Mouse (Mus musculus): ENCODE data around the gene Ptcra. TPM values are rescaled to one million over a fixed set of nuclear protein-coding genes. Genes with fewer than 3 reads are reported as not detected.

Gene Ptcra
- polyA plus RNA-seq (2014; fragmentation: Nextera tagmentation; extraction: Ambion mirVana): 0.32 and 0.49 TPM in 2 replicates

DNA sequence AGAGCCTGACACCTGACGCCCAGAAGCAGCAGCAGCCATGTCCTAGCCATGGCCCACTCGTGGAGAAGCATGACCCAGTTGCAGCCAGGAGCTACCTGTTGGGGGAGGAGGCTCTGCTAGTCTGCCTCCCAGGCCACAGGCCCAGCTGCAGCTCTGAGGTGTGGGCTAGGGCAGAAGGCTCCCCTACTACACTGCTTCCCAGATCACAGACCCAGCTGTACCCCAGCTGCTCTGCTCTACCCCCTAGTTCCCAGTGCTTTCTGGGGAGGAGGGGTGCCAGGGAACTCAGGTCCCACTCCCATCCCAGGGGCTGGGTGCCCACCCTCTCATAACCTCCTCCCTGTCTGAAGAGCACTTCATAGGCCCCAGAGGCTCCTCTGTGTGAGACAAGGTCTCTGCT is at the start of gene Ptcra:
Gene Ptcra, minus strand, starts transcription at position 169 of the 400 bp plus-strand sequence.
- Histone ChIP-seq H3K4me3 (ENCODE audit: low read depth, low read length) (no peak within 1 kb of the TSS), H3K9ac (replicated peaks; ENCODE audit: low read length) (no peak within 1 kb of the TSS), H3K27me3 (ENCODE audit: control insufficient read depth, insufficient read depth, low read length) (no peaks in the 10 kb centered on the region), H3K36me3 (replicated peaks; ENCODE audit: control insufficient read depth, insufficient read depth, low read depth, low read length) (no peaks in the 10 kb centered on the region), H3K9me3 (replicated peaks; ENCODE audit: control insufficient read depth, low read length) (no peaks in the 10 kb centered on the region), H3K4me2 (ENCODE audit: low read depth, low read length) (no peak within 1 kb of the TSS), H3K4me1 (ENCODE audit: control insufficient read depth, insufficient read depth, low read length) (no peaks in the 10 kb centered on the region), H3K27ac (replicated peaks; ENCODE audit: low read depth, low read length) (no peak within 1 kb of the TSS)
- DNase-seq (ENCODE audit: low spot score): no peak
- WGBS: 60% methylated on average over 2 of the region's 2 CpGs
- ATAC-seq (replicated peaks; ENCODE audit: insufficient number of reproducible peaks, low FRiP score, low TSS enrichment, low read depth): 0 out of 2 replicates have a peak, but pooled peaks have one; percentile 56

DNA sequence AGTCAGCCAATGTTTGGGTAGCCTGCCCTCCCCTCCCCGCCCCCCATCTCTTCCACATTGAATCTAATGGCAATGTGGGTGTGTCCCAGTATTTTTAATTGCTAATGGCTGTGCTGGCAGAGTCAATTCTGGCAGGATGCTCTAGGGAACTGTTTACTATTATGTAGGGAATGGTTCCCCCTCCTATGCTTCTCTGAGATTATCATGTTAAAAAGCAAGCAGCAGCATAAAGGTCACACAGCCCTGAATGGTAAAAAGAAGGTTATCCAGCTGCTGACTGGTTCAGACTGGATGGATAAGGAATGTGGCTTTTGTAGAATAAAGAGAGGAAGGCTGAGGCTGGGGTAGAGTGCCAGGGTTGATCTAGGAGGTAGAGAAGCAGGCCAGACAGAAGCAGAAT is 48.9 kb upstream of the Ptcra start:
- WGBS: 76% methylated on average over 1 of the region's 1 CpGs
- no peak overlapping the region for H3K4me2 ChIP-seq (ENCODE audit: low read depth, low read length)
- no peaks in the 10 kb centered on the region for H3K9me3 ChIP-seq (replicated peaks; ENCODE audit: control insufficient read depth, low read length)
- H3K27me3 ChIP-seq (ENCODE audit: control insufficient read depth, insufficient read depth, low read length): no peaks in the 10 kb centered on the region
- no peak overlapping the region for H3K9ac ChIP-seq (replicated peaks; ENCODE audit: low read length)
- H3K4me3 ChIP-seq (ENCODE audit: low read depth, low read length): no peak overlapping the region
- DNase-seq (ENCODE audit: low spot score) (no peak), ATAC-seq (replicated peaks; ENCODE audit: insufficient number of reproducible peaks, low FRiP score, low TSS enrichment, low read depth) (no peak)
- no peaks in the 10 kb centered on the region; the same call in 1 of the 2 replicates for H3K36me3 ChIP-seq (replicated peaks; ENCODE audit: control insufficient read depth, insufficient read depth, low read depth, low read length)
- no peaks in the 10 kb centered on the region for H3K4me1 ChIP-seq (ENCODE audit: control insufficient read depth, insufficient read depth, low read length)
- H3K27ac ChIP-seq (replicated peaks; ENCODE audit: low read depth, low read length): no peak overlapping the region

GRCm38 (mm10) chr17:46810672-46811071 is 47.2 kb upstream of the Ptcra start:
- no peaks in the 10 kb centered on the region for H3K4me1 ChIP-seq (ENCODE audit: control insufficient read depth, insufficient read depth, low read length)
- H3K9ac ChIP-seq (replicated peaks; ENCODE audit: low read length): no peak overlapping the region
- no peaks in the 10 kb centered on the region for H3K9me3 ChIP-seq (replicated peaks; ENCODE audit: control insufficient read depth, low read length)
- no peak for DNase-seq (ENCODE audit: low spot score)
- no peaks in the 10 kb centered on the region; the same call in none of the 2 replicates for H3K36me3 ChIP-seq (replicated peaks; ENCODE audit: control insufficient read depth, insufficient read depth, low read depth, low read length)
- no peak for ATAC-seq (replicated peaks; ENCODE audit: insufficient number of reproducible peaks, low FRiP score, low TSS enrichment, low read depth)
- H3K4me2 ChIP-seq (ENCODE audit: low read depth, low read length): no peak overlapping the region
- WGBS: 92% methylated on average over 3 of the region's 3 CpGs
- no peak overlapping the region for H3K4me3 ChIP-seq (ENCODE audit: low read depth, low read length)
- H3K27me3 ChIP-seq (ENCODE audit: control insufficient read depth, insufficient read depth, low read length): no peaks in the 10 kb centered on the region
- H3K27ac ChIP-seq (replicated peaks; ENCODE audit: low read depth, low read length): no peak overlapping the region

- no peak for DNase-seq (ENCODE audit: low spot score)
- 85% methylated on average over 6 of the region's 6 CpGs for WGBS
- Histone ChIP-seq H3K36me3 (replicated peaks; ENCODE audit: control insufficient read depth, insufficient read depth, low read depth, low read length) (no peaks in the 10 kb centered on the region; the same call in none of the 2 replicates), H3K4me3 (ENCODE audit: low read depth, low read length) (no peak overlapping the region), H3K27ac (replicated peaks; ENCODE audit: low read depth, low read length) (no peak overlapping the region), H3K9me3 (replicated peaks; ENCODE audit: control insufficient read depth, low read length) (no peaks in the 10 kb centered on the region), H3K4me2 (ENCODE audit: low read depth, low read length) (no peak overlapping the region), H3K27me3 (ENCODE audit: control insufficient read depth, insufficient read depth, low read length) (no peaks in the 10 kb centered on the region), H3K9ac (replicated peaks; ENCODE audit: low read length) (no peak overlapping the region), H3K4me1 (ENCODE audit: control insufficient read depth, insufficient read depth, low read length) (no peaks in the 10 kb centered on the region)
- no peak for ATAC-seq (replicated peaks; ENCODE audit: insufficient number of reproducible peaks, low FRiP score, low TSS enrichment, low read depth)
Measured at GRCm38 (mm10) chr17:46809131-46809830, 45.8 kb upstream of the Ptcra start.

DNA sequence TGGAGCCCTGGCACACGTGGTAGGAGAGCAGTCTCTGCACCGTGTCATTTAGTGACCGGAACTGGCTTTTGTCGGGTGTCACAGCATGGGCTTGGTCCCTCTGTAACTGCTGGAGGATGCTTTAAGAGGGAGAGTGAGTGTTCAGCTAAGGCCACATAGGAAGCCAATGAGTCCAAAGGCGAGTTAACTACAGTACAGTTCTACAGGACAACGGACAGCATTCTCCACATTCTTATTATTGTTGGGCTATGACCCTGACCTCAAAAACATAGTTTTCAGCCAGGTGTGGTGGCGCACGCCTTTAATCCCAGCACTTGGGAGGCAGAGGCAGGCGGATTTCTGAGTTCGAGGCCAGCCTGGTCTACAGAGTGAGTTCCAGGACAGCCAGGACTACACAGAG is 44.9 kb upstream of the Ptcra start:
- Histone ChIP-seq H3K9ac (replicated peaks; ENCODE audit: low read length) (no peak overlapping the region), H3K27ac (replicated peaks; ENCODE audit: low read depth, low read length) (no peak overlapping the region), H3K36me3 (replicated peaks; ENCODE audit: control insufficient read depth, insufficient read depth, low read depth, low read length) (no peaks in the 10 kb centered on the region; the same call in 1 of the 2 replicates), H3K4me2 (ENCODE audit: low read depth, low read length) (no peak overlapping the region), H3K4me1 (ENCODE audit: control insufficient read depth, insufficient read depth, low read length) (no peaks in the 10 kb centered on the region), H3K9me3 (replicated peaks; ENCODE audit: control insufficient read depth, low read length) (no peaks in the 10 kb centered on the region), H3K4me3 (ENCODE audit: low read depth, low read length) (no peak overlapping the region), H3K27me3 (ENCODE audit: control insufficient read depth, insufficient read depth, low read length) (no peaks in the 10 kb centered on the region)
- DNase-seq (ENCODE audit: low spot score) (no peak), ATAC-seq (replicated peaks; ENCODE audit: insufficient number of reproducible peaks, low FRiP score, low TSS enrichment, low read depth) (no peak)
- 92% methylated on average over 10 of the region's 10 CpGs for WGBS

- no peaks in the 10 kb centered on the region for H3K27me3 ChIP-seq (ENCODE audit: control insufficient read depth, insufficient read depth, low read length)
- no peak overlapping the region for H3K4me2 ChIP-seq (ENCODE audit: low read depth, low read length)
- DNase-seq (ENCODE audit: low spot score): no peak
- no peak overlapping the region for H3K27ac ChIP-seq (replicated peaks; ENCODE audit: low read depth, low read length)
- peaks cover 8% of the 10 kb centered on the region for H3K36me3 ChIP-seq (replicated peaks; ENCODE audit: control insufficient read depth, insufficient read depth, low read depth, low read length)
- H3K4me1 ChIP-seq (ENCODE audit: control insufficient read depth, insufficient read depth, low read length): no peaks in the 10 kb centered on the region
- no peak overlapping the region for H3K4me3 ChIP-seq (ENCODE audit: low read depth, low read length)
- no peak overlapping the region for H3K9ac ChIP-seq (replicated peaks; ENCODE audit: low read length)
- 84% methylated on average over 6 of the region's 6 CpGs for WGBS
- ATAC-seq (replicated peaks; ENCODE audit: insufficient number of reproducible peaks, low FRiP score, low TSS enrichment, low read depth): no peak
- no peaks in the 10 kb centered on the region for H3K9me3 ChIP-seq (replicated peaks; ENCODE audit: control insufficient read depth, low read length)
Measured at GRCm38 (mm10) chr17:46801761-46802160, 38.2 kb upstream of the Ptcra start.

DNA sequence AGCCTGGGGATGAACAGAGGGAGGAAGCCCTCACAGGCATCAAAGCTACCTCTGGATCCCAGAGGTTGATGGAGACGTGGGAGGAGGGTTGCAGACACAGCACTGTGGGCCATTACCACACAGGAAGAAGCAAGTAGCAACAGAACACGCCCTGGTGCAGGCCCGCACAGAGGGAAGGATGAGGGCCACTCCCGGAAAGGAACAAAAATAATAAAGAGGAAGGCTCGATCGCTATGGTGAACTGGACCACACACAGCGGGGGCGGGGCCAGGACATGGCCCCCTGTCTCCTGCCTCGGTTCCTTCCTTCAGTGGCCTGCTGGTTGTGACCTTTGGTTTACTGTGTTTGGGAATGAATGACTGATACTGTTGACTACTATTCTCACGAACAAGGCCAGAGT is 36.2 kb upstream of the Ptcra start:
- Histone ChIP-seq H3K36me3 (replicated peaks; ENCODE audit: control insufficient read depth, insufficient read depth, low read depth, low read length) (peaks cover 8% of the 10 kb centered on the region), H3K4me3 (ENCODE audit: low read depth, low read length) (no peak overlapping the region), H3K9me3 (replicated peaks; ENCODE audit: control insufficient read depth, low read length) (no peaks in the 10 kb centered on the region), H3K27ac (replicated peaks; ENCODE audit: low read depth, low read length) (no peak overlapping the region), H3K4me1 (ENCODE audit: control insufficient read depth, insufficient read depth, low read length) (no peaks in the 10 kb centered on the region; the same call in 1 of the 2 replicates), H3K27me3 (ENCODE audit: control insufficient read depth, insufficient read depth, low read length) (no peaks in the 10 kb centered on the region), H3K9ac (replicated peaks; ENCODE audit: low read length) (no peak overlapping the region), H3K4me2 (ENCODE audit: low read depth, low read length) (no peak overlapping the region)
- DNase-seq (ENCODE audit: low spot score) (no peak), ATAC-seq (replicated peaks; ENCODE audit: insufficient number of reproducible peaks, low FRiP score, low TSS enrichment, low read depth) (no peak)
- WGBS: 83% methylated on average over 10 of the region's 10 CpGs

DNA sequence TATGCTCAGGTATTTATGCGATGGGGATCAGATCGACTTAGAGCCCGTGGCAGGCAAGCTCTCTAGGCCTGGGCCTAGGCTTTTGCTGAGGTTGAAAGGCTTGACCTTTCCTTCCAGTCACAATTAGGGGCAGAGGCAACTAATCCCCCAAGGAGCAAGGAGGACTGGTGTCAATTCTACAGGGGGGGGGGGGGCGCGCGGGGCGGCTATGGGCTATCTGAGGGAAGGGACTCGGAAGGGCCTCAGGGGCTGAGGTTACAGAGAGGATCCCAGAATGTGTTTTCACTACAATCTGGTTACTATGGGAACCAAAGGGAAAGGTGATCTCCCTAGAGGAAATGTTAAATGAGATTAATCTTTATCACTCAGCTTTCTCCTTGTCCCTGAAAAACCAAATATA is 33.9 kb upstream of the Ptcra start:
- Histone ChIP-seq H3K9ac (replicated peaks; ENCODE audit: low read length) (no peak overlapping the region), H3K27me3 (ENCODE audit: control insufficient read depth, insufficient read depth, low read length) (no peaks in the 10 kb centered on the region), H3K4me1 (ENCODE audit: control insufficient read depth, insufficient read depth, low read length) (no peaks in the 10 kb centered on the region; the same call in 1 of the 2 replicates), H3K9me3 (replicated peaks; ENCODE audit: control insufficient read depth, low read length) (no peaks in the 10 kb centered on the region), H3K27ac (replicated peaks; ENCODE audit: low read depth, low read length) (no peak overlapping the region), H3K36me3 (replicated peaks; ENCODE audit: control insufficient read depth, insufficient read depth, low read depth, low read length) (peaks cover 8% of the 10 kb centered on the region), H3K4me3 (ENCODE audit: low read depth, low read length) (no peak overlapping the region), H3K4me2 (ENCODE audit: low read depth, low read length) (no peak overlapping the region)
- peak; percentile 61 for DNase-seq (ENCODE audit: low spot score)
- ATAC-seq (replicated peaks; ENCODE audit: insufficient number of reproducible peaks, low FRiP score, low TSS enrichment, low read depth): no peak
- 12% methylated on average over 5 of the region's 8 CpGs for WGBS
